ENCODE assay signal across 19 mouse cellular contexts in the genomic region with DNA sequence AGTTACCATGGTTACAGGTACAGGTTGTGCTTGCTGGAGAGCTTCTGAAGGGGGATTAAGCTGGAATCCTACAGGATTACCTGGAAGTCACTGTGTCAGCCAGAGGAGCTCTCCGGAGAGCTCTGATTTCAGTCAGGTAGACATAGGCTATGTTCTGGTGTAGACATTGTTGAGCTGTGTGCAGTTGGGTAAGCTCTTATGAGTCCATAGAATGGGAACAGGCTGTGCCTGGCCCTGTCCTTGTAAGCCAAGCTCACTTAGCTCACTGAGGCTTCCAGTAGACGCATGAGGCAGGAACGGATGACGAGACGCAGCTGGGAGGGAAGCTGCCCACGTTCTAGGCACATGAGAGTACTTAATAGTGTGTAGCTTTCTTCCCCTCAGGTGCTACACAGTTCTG. TPM values are rescaled to one million over a fixed set of nuclear protein-coding genes. Genes with fewer than 3 reads are reported as not detected.
DNase-seq lines count a peak whose midpoint lies in the region; ATAC-seq lines count a peak whose summit lies in the region.
"Had no signal": no experiment of that assay in that cellular context is flagged by ENCODE, and none has a peak within 500 bp of the region (broad histone marks: within the 10 kb centered on the region; RNA-seq: fewer than 3 reads in every experiment).

No protein-coding gene starts in this region.

- H3K4me2 ChIP-seq in kidney, embryonic 16.5 days (replicated peaks; ENCODE audit: low read depth, low read length): no peak overlapping the region
- H3K4me2 ChIP-seq: liver, embryonic 13.5 days; midbrain, embryonic 12.5 days had no signal

- no peak overlapping the region for H3K9ac ChIP-seq in kidney, embryonic 16.5 days (replicated peaks; ENCODE audit: low read length)
- H3K9ac ChIP-seq: liver, embryonic 13.5 days; midbrain, embryonic 12.5 days had no signal

- 0 out of 2 replicates have a peak overlapping the region, but pooled peaks have one; percentile 10 for H3K27ac ChIP-seq in heart, embryonic 10.5 days
- no peak overlapping the region for H3K27ac ChIP-seq in kidney, embryonic 16.5 days (ENCODE audit: low read length)
- H3K27ac ChIP-seq in limb, embryonic 10.5 days: peak overlapping the region; percentile 26; the same call in 1 of the 2 replicates
- H3K27ac ChIP-seq: liver, embryonic 13.5 days; midbrain, embryonic 12.5 days had no signal

- H3K4me1 ChIP-seq in heart, embryonic 10.5 days: peaks cover 63% of the 10 kb centered on the region
- H3K4me1 ChIP-seq in kidney, embryonic 16.5 days (ENCODE audit: insufficient read depth, low read length): peaks cover 22% of the 10 kb centered on the region
- peaks cover 37% of the 10 kb centered on the region for H3K4me1 ChIP-seq in limb, embryonic 10.5 days

- WGBS in heart, embryonic 10.5 days: 69% methylated on average over 6 of the region's 6 CpGs
- 61% methylated on average over 6 of the region's 6 CpGs for WGBS in kidney, embryonic 16.5 days
- 85% methylated on average over 6 of the region's 6 CpGs for WGBS in limb, embryonic 10.5 days

- H3K4me3 ChIP-seq in heart, embryonic 10.5 days: no peak overlapping the region
- H3K4me3 ChIP-seq in kidney, embryonic 16.5 days (ENCODE audit: low read length): no peak overlapping the region
- H3K4me3 ChIP-seq in limb, embryonic 10.5 days: no peak overlapping the region
- H3K4me3 ChIP-seq: forebrain, embryonic 10.5 days; liver, embryonic 13.5 days; midbrain, embryonic 12.5 days; myocyte had no signal

- peaks cover 65% of the 10 kb centered on the region for H3K36me3 ChIP-seq in heart, embryonic 10.5 days
- H3K36me3 ChIP-seq in kidney, embryonic 16.5 days (ENCODE audit: insufficient read depth, low read length): peaks cover 44% of the 10 kb centered on the region
- H3K36me3 ChIP-seq in limb, embryonic 10.5 days: peaks cover 78% of the 10 kb centered on the region

- 0 out of 2 replicates have a peak, but pooled peaks have one; percentile 26 for ATAC-seq in kidney, embryonic 16.5 days (ENCODE audit: low FRiP score, low TSS enrichment)
- ATAC-seq: inflammation-experienced regulatory T-cells, adult 6 months had no signal

- H3K27me3 ChIP-seq in heart, embryonic 10.5 days (ENCODE audit: insufficient read depth, poor library complexity, severe bottlenecking): no peaks in the 10 kb centered on the region
- H3K27me3 ChIP-seq in kidney, embryonic 16.5 days (ENCODE audit: insufficient read depth, low read length): no peaks in the 10 kb centered on the region
- no peaks in the 10 kb centered on the region for H3K27me3 ChIP-seq in limb, embryonic 10.5 days (ENCODE audit: low read depth, poor library complexity, severe bottlenecking)
- H3K27me3 ChIP-seq: liver, embryonic 13.5 days; midbrain, embryonic 12.5 days had no signal

- no peaks in the 10 kb centered on the region for H3K9me3 ChIP-seq in heart, embryonic 10.5 days
- no peaks in the 10 kb centered on the region for H3K9me3 ChIP-seq in kidney, embryonic 16.5 days (ENCODE audit: low read length)
- H3K9me3 ChIP-seq in limb, embryonic 10.5 days (replicated peaks): no peaks in the 10 kb centered on the region
- H3K9me3 ChIP-seq: forebrain, embryonic 10.5 days; liver, embryonic 13.5 days; midbrain, embryonic 12.5 days had no signal

- DNase-seq in heart, embryonic 10.5 days (ENCODE audit: low spot score): no peak
- DNase-seq in heart, adult 8-10 months (ENCODE audit: low spot score): no peak
- no peak for DNase-seq in kidney, adult 18-20 months
- DNase-seq in R1 (ENCODE audit: low read depth, low spot score): peak; percentile 58
- peak; percentile 27 for DNase-seq in limb, embryonic 10.5 days (ENCODE audit: low spot score)
- no peak for DNase-seq in natural killer cell, adult 2 months (ENCODE audit: low spot score in 2 of 2)
- DNase-seq in layer of hippocampus, adult 11-12 months (ENCODE audit: low spot score): no peak
- DNase-seq: cerebellum, postnatal 14 days; gastrocnemius, postnatal 14 days; kidney, postnatal 36 days; liver, embryonic 13.5 days; lung, postnatal 4 days; thymus, postnatal 25 days had no signal

RNA-seq across cellular contexts. Expression of a gene that starts 8.4 kb away (rescaled TPM):
- polyA plus RNA-seq in heart, embryonic 10.5 days (2016; fragmentation: Nextera tagmentation; extraction: Ambion mirVana): 27.1 and 32.7 TPM in 2 replicates
- total RNA-seq in heart, adult 8-10 months (2022): 10 to 100 TPM in 1 of 4 experiments, 1 to 10 TPM in 3; 4.4 to 11.5 (median 6.2) TPM
- 22.5 and 25.1 TPM in 2 replicates for polyA plus RNA-seq in kidney, embryonic 16.5 days (2015; fragmentation: Nextera tagmentation; extraction: Ambion mirVana)
- 31.1 and 44.4 TPM in 2 replicates for polyA plus RNA-seq in limb, embryonic 10.5 days (2016; fragmentation: Nextera tagmentation; extraction: Ambion mirVana)

RNA-seq across cellular contexts. Expression of a gene that starts 22.0 kb away (rescaled TPM):
- 0.12 and 0.30 TPM in 2 replicates for polyA plus RNA-seq in heart, embryonic 10.5 days (2016; fragmentation: Nextera tagmentation; extraction: Ambion mirVana)
- under 1 TPM in 1 of 4 experiments, not detected in 3; 0.06 TPM for total RNA-seq in heart, adult 8-10 months (2022)
- polyA plus RNA-seq in kidney, embryonic 16.5 days (2015; fragmentation: Nextera tagmentation; extraction: Ambion mirVana): 0.42 and 0.74 TPM in 2 replicates
- 0.15 and 0.31 TPM in 2 replicates for polyA plus RNA-seq in limb, embryonic 10.5 days (2016; fragmentation: Nextera tagmentation; extraction: Ambion mirVana)

RNA-seq across cellular contexts. Expression of a gene that starts 22.6 kb away (rescaled TPM):
- polyA plus RNA-seq in heart, embryonic 10.5 days (2016; fragmentation: Nextera tagmentation; extraction: Ambion mirVana): 18.2 and 23.2 TPM in 2 replicates
- total RNA-seq in heart, adult 8-10 months (2022): 10 to 100 TPM in 2 of 4 experiments, 1 to 10 TPM in 2; 8.1 to 11.7 (median 10.3) TPM
- 18.7 and 19.3 TPM in 2 replicates for polyA plus RNA-seq in kidney, embryonic 16.5 days (2015; fragmentation: Nextera tagmentation; extraction: Ambion mirVana)
- 35.0 and 38.8 TPM in 2 replicates for polyA plus RNA-seq in limb, embryonic 10.5 days (2016; fragmentation: Nextera tagmentation; extraction: Ambion mirVana)

RNA-seq across cellular contexts. Expression of a gene that starts 37.9 kb away (rescaled TPM):
- 42.4 and 50.3 TPM in 2 replicates for polyA plus RNA-seq in heart, embryonic 10.5 days (2016; fragmentation: Nextera tagmentation; extraction: Ambion mirVana)
- total RNA-seq in heart, adult 8-10 months (2022): 100 to 1,000 TPM; 120 to 148 (median 130) TPM
- polyA plus RNA-seq in kidney, embryonic 16.5 days (2015; fragmentation: Nextera tagmentation; extraction: Ambion mirVana): 71.1 and 75.8 TPM in 2 replicates
- 55.0 and 70.3 TPM in 2 replicates for polyA plus RNA-seq in limb, embryonic 10.5 days (2016; fragmentation: Nextera tagmentation; extraction: Ambion mirVana)

RNA-seq across cellular contexts. Expression of a gene that starts 39.2 kb away (rescaled TPM):
- polyA plus RNA-seq in heart, embryonic 10.5 days (2016; fragmentation: Nextera tagmentation; extraction: Ambion mirVana): 15.4 and 35.8 TPM in 2 replicates
- 1 to 10 TPM; 3.3 to 4.2 (median 3.7) TPM for total RNA-seq in heart, adult 8-10 months (2022)
- polyA plus RNA-seq in kidney, embryonic 16.5 days (2015; fragmentation: Nextera tagmentation; extraction: Ambion mirVana): 38.2 and 38.7 TPM in 2 replicates
- polyA plus RNA-seq in limb, embryonic 10.5 days (2016; fragmentation: Nextera tagmentation; extraction: Ambion mirVana): 106 and 157 TPM in 2 replicates
- total RNA-seq: CH12.LX had no signal
- polyA plus RNA-seq: inflammation-experienced regulatory T-cells, adult 6 months had no signal

Comparison
In these comparisons a context has a peak if more than half of its experiments do, and no peak if none do; other contexts are left out.
1. DNase-seq: peak in R1 (single experiment) and limb, embryonic 10.5 days (single experiment); none in heart, embryonic 10.5 days (single experiment), heart, adult 8-10 months (single experiment), kidney, adult 18-20 months (single experiment), natural killer cell, adult 2 months (0 of 2) and layer of hippocampus, adult 11-12 months (single experiment).